Mouse (Mus musculus) R1 (cell line): ENCODE data around the gene Sema5b.

ENCODE experiments used
- DNase-seq: peaks from one replicate; pipeline ENCODE4 v3.0.0-alpha.2; 2018; ENCODE audit warnings: low read depth, low spot score

The Sema5b gene

DNA sequence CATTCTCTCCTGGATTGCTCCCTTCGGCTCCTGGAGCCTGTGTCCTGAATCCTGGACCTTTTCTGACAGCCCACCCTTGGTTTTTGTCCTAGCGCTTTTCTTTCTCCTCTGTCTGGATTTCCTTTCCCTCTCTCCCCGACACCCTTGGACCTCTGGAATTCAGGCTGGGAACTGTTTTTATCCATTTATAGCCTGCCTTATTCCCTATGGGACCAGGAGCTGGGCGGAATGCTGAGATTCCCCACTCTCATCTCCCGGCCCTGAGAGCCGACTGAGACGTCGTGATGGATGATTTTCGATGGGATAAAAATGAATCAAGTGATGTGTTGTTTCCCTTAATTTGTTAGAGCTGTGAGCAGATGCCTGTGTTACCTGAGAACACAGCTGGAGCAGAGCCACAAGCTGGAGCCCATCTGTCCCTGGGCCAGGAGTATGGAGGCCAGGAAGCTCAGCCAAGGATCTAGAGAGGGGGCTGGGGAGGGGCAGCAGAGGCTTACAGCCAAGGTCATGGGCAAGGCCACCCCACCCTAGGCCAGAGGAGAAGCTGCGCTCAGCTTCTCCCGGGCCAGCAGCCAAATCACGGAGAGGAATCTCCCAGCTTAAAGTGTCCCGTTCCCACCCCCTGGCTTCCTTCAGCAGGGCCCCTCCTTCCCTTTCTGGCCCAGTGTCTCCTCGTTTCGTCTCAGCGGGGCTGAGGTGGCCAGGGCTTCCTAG lies 89.7 kb downstream of the Sema5b start:
- DNase-seq, result no peak

DNA sequence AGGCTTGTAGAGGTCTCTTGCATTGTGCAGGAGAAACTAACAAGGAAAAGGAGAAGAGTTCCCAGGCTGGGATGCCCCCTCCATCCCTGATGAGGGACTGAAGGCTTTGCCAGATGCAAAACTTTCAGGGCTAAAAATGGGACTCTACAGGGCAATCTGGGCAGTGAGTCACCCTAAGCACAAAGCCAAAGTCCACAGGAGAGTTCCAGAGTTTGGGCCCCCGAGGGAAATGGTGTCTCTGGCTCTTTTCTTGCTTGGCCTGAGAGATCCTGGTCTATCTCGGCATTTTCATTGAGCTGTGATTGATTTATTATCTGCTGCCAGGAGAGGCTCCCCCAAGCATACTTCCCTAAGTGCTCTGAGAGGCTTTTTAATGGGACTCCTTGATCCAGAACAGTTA lies 92.1 kb downstream of the Sema5b start:
- DNase-seq, result no peak

DNA sequence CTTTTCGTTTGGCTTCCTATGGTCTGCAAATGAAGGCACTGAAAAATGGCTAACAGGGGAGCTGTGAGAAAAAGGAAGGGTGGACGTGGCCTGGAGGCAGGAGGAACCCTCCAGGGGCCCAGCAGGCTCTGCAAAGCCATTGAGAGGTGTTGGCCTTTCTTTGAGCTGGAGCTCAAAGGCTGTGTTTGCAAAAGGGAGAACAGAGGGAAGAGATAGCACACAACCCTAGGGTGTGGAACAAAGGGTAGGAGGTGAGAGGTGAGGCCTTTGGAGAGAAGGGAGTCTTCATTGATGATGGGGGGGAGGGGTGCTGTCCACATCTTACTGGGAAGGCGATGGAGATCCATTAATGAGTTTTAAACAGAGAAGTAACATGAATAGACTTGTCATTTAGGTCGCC lies 94.0 kb downstream of the Sema5b start:
- no peak for DNase-seq

DNA sequence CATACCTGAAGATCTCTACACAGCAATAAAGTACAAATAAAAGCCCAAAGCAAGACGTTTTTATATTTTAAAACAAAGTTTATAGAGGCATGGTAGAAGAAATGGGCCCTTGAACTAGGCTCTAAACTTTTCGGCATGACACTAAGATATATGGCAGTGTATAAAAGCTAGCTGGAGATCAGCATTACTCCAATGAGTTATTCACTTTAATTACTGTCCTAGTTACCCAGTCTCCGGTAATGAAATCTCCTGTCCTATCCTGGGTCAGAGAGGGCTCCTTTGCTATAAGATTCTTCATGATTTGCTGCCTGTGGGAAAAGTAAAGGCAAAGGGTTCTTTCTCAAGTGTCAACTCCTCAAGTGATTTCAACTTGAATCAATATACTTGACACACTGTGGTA lies 98.6 kb downstream of the Sema5b start:
- DNase-seq, result no peak

DNA sequence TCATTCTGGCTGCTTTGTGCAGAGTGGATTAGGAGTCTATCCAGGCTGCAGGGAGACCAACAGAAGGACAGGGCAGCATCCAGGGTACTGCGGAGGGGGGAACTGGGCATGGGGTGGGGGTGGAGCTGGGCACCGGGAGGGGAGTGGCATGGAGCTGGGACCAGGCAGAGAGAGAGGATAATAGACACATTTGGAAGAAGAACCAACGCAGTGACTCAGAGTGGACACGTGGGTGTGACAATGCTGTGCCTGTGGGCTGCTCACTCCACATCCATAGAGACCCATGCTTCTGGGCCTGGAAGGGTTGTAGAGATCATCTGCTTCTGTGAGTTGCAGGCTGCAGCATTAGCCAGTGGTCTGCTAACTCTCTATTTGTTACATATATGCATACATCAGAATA lies 107.9 kb downstream of the Sema5b start:
- DNase-seq, result no peak

DNA sequence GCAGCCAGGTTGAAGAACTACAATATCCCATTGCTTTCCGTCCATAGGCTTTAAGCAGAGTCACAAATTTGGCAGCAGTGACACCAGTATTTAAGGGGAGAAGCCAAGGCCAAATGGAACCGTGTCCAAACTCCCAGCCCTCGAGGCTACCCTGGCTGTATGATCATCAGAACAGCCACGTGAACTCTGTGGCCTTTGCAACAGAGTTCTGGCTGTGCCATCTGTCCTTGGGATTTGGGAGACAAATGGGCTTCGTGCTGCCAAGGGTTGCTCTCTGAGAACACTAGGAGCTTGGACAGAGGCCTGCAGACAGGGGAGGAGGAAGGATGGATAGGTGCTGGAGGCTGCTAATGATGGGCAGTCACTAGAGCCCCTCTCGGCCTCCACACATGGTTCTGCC lies 111.3 kb downstream of the Sema5b start:
- no peak for DNase-seq

DNA sequence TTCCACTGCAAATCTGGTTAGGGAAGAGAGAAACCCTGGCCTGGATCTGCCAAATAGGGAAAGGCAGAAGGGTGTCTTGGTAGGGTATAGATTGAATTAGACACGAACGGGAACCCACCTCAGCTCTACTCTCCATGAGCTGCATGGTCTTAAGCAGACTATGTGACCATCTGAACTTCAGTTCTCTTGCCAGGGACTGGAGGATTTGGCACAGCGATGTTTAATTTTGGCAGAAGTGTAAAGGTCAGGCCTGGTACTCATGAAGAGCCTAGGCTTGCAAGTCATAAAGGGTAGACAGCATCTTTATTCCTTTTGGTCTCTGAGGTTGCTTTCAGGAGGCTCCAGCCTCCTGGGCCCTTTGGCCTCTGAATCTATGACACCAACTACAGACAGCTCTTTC lies 111.8 kb downstream of the Sema5b start:
- DNase-seq, result no peak

DNA sequence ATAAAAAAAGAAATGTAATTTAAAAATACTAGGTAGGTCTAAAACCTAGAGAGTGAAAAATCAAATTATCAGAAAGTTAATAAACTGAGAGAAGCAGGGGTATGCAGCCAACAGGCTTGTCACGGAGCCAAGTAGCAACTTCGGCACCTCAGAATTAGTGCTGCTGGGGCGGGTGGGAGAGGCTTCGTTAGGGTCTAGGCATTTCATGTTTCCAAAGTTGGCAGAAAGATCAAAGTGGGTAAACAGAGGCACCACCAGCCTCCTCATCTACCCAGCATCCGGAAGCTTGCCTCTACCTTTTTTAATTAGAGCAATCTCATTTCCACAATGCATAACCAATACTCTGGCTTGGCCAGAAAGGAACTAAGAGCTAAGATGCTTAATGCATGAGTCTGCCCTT lies 113.0 kb downstream of the Sema5b start:
- DNase-seq, result no peak

DNA sequence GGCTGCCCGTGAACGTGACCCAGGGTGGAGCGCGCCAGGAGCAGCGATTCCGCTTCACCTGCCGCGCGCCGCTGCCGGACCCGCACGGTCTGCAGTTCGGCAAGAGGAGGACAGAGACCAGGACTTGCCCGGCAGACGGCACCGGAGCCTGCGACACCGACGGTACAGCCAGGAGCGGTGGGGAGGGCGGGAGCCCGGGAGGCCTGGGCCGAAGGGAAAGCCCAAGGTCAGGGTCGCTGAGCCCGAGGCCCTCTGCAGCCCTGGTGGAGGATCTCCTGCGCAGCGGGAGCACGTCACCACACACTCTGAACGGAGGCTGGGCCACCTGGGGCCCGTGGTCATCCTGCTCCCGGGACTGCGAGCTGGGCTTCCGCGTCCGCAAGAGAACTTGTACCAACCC lies 119.3 kb downstream of the Sema5b start:
- DNase-seq, result peak; percentile 28

DNA sequence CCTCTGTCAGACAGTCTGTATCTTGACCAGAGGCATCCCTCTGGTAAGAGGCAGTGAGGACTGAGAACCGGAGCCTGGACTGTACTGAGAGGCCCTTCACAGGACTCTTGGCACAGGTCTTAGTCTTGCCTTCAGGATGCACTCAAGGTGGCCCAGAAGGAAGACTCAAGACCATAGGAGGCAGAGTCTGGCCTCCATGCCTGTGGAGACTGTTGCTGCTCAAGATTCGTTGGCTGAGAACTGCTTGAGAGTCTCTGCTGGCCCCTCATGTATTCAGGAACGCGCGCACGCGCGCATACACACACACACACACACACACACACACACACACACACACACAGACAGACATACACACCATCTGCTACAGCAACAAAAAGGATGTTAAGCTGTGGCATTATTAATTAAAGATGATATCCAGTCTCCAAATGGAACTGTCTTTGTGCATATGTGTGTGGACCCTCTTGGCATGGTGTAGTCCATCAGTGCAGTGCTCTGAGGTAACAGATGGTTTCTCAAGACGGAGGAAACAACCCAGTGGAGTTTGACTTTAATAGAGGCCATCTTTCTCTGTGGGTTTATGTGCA lies 123.0 kb downstream of the Sema5b start:
- DNase-seq, result no peak

DNA sequence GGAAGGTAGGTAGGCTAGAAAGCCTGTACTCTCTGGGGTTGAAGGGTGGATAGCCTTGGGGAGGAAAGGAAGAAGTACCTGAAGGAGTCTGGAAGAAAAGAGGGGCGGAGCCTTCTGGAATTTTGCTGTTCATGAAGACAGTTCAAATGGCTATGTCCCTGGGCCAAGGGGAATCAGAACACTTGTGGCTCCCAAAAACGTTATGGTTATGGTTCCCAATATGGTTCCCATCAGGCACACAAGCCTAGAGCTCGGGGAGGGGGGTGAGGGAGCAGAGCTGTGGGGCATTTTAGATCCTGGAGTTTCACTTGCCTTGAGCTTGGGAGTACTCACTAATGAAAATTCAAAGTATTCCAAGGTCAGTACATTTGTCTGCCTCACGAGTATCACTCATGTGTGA lies 123.9 kb downstream of the Sema5b start:
- no peak for DNase-seq

DNA sequence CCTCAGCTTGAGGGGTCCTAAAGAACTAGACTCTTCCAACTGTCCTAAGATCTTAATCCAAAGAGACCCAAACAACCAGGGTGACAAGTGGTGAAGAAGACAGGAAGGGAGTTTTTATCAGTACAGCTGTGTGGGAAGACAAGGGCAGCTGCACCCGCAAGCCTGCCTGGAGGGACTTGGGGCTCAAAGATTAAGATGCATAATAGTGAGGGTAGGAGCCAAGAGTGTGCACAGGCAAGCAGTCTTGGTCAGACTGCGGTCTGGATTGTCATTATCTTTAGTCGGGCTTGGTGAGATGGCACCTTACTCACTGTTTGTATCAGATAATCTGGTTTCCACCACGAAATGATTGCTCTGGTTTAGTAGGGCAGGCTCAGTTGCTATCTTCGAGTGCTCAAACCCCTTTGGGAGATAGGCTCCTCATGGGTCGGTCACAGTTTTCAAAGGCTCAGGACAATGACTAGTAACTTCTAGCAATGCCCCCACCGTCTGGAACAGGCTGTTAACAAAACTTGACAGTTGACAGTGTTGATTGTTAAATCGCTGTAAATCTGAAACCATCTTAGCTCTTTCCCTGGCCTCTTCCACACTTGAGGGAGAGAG lies 136.7 kb downstream of the Sema5b start:
- no peak for DNase-seq

DNA sequence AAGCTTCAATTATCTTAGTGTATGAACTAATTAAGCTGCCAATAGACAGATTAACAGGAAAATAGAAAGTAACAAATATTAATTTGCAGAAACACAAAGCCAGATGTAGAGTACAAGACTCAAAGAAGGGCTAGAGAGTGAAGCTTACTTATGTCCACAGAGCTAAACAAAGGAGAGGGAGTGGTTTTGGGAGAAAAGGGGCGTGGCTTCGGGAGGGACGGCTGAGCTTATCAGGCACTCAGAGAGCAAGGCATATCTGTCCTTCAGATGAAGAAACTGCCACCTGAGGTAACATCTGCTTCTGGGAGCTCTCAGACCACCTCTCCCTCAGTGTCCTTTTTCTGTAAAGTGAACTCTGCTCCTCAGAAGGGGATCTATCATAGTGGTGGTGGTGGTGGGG lies 137.5 kb downstream of the Sema5b start:
- peak; percentile 89 for DNase-seq

DNA sequence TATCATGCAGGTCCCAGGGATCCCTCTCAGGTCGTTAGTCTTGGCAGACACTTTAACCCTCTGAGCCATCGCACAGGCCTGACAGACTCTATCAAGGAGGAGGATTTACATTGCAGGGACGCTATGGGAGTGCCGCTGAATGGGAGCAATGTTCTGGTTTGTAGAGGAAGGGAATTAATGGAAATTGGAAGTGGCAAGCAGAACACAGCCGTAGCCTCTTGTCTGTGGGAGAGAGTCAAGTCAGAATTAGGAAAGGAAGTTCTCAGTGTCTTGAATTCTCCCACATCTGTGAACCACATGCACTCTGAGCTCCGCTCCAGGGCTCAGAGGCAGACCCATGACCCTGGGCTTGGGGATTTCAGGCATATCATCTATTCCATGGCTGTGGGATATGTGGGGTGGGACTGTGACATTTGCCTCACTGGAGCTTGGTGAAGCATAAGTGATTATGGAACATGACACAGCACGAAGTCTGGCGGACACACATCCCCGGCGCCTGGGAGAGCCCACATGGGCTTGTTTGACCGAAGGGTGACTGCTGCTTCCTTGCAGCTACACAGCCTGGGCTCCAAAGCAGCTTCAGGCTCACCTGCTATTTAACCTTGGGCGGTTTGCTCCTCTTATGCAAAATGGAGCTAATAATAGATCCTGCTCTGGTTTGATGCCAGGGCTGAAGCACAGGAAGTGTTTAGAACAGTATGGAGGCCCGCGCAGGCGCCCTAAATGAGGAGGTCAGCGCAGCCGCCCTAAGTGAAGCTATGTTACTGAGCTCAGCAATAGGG lies 140.6 kb downstream of the Sema5b start:
- peak; percentile 78 for DNase-seq

DNA sequence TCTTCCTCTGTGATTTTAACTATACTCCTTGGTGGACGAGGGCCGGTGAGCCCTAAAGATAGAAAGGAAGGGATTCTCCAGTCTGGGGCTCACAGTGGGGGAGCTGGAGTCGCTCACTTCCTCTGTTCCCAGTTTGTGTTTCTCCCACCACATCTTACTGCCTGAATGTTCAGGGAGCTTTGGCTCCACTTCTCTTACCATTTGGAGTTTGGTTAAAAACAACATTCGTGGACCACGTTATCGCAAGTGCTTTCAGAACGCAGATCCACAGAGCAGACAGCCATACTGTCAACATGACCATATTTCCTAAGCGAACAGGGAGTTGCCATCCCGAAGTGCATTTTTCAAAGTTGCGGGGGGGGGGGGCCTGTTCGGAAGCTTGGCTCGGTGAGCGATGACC lies 144.1 kb downstream of the Sema5b start:
- no peak for DNase-seq

DNA sequence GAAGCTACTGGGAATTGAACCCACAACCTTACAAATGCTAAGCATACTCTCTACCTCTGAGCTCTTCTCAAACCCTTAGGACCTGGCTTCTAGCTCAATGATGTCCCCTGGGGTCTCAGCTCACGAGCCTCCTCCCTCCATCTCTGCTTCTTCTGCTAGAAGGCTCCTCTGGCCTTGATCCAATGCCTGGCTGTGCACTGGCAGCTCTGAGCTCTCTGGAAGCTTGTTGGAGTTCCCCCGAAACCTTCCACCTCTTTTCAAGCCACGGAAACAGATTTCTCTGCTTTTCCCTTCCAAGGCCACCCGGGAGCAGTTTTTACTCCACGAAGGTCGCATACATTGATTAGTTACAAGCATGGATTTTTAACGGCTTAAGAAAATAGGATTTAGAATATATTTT lies 145.5 kb downstream of the Sema5b start:
- no peak for DNase-seq

DNA sequence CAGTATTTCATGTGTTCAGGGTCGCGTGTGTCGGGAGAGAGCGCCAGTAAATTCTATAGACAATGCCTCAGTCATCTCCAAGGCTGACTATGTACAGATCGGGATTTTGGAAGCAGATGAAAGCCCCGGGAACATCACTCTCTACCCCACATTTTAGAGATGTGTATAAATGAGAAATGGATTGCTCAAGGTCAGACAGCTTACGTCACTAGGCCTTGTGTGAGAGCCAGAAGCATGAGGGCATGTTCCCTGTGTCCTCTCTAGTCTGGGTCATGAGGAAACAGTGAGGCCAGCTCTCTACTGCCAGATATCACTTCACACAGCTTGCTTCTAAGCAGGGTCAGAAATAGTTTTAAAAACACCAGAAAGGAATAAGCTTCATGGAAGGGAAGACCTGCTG lies 150.7 kb downstream of the Sema5b start:
- DNase-seq, result no peak

DNA sequence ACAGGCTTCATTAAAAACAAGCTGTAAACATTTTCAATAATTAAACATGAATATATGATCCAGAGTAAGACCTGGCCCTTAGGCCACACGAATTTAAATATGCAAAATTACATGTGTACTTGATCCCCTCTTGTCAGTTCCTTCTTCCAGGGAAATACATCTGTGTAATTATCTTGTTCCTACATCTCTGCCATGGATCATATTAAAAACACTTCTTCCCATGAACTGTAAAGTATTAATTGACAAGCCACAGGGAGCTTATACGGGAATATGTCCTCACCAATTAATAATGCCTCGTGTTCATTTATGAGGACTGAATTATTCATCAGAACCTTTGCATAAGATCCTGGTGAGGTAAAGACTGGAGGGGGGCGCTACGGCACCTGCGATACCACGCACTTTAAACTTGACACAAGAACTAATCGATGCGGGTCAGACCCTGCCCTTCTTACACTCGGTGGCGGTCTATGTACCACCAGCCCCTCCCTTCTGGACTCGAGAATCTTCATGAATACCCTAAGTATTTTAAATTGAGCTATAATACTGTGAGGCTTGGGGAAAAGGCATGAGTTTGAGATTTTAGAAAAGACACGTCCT lies 153.4 kb downstream of the Sema5b start:
- DNase-seq, result no peak

DNA sequence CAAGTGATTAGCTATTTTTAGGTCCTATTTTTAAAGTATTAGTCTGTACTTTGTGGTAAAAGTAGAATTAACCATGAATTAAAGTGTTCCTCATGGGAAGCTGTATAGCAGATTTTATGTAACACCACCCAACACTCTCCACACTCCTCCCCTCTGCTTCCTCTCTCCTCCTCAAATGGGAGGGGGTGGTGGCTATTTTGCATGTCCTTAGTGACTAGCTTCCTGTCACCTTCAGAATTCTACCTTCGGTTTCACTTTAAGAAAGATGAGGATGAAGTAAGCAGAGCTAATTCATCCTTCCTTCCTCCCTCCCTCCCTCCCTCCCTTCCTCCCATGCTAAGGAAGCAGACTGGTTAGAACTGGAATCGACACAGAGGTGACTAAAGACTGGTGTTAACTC lies 155.2 kb downstream of the Sema5b start:
- DNase-seq, result peak; percentile 48

DNA sequence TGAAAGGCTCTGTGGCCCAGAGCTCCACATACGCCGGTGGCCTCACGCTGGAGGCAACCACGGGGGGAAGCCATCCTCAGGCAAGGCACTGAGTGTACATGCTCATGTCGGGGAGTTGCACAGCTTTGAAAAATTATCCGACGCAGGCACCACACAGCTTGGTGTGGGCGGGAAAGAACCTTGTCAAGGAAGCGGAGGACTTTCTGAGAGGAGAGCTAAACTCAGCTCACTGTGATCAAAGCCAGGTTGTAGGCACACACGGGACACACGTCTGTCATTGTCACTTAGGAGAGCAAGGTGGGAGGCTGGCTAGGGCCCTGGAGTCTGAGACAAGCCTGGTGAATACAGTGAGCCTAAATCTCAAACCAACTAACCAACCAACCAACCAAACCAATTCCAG lies 160.9 kb downstream of the Sema5b start:
- no peak for DNase-seq

DNA sequence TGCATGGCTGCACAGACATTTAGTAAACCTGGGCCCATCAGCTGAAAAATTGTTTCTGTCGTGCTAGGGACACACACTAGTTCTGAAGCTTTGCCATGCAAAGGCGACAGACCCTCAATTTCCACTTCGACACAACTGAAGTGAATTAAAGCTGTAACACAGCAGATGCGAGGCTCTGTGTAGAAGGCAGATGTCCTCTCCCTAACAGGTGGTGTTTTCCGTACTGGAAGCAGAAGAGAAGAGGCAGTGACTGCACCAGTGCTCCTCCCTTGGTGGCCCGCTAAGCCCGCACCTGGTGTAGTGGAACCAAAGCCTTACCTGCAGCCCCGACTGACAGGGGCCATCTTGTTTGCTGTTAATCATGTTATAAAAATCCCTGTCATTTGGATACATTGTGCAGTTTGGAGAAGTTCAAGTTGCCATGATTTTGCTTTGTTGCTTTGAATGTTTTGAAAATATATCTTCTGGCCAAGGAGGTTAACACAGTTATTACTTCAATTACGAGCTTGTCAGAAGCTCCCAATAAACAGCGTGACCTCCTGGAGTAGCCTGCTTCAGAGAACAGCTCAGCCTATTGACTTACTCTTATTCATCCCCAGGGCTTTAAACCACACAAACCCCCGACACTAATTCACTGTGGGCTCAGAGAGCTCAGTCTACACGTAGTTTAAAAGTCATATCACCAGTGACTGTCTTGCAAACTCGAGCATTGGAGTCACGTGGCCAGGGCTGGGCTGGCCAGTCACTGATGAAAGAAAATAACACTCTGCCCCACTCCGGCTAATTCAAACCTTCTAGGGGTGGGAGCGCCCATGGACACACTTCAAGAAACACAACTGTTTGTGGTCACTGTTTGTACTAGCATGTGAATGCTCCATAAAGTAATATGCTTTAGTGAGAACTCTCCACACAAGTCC lies 163.1 kb downstream of the Sema5b start:
- DNase-seq, result no peak
